ENCODE assay signal across 11 mouse cellular contexts in the genomic region with DNA sequence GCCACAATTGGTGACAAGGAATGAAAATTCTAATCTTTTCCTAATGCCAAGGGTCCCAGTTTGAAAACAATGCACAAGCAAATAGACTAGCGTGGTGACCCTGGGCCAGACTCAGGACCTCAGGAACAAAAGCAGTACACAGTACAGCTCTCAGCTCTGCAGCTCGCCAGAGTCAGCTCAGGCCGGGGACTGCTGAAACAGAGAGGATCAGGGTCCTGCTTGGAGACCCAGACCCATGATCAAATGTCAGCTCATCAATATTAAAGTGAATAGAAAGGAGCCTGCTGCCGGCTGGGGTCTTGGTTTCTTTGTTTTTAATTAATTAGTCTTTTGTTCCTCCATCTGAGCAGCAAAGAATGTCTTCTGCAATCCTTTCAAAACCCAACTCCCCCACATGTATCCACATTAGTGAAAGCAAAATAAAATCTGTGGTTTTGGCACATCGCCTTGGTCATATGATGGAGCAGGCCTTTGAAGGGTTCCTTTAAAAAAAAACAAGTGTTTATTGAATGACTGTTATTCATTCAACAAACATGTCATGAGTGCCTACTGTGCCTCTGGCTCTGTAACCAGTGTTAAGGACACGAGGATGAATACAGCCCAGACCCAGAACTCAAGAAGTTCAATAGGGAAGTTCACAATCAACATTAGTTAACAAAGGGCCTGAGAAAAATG.
DNase-seq lines count a peak whose midpoint lies in the region; ATAC-seq and TF ChIP-seq lines count a peak whose summit lies in the region.
"Had no signal": no experiment of that assay in that cellular context is flagged by ENCODE, and none has a peak within 500 bp of the region (broad histone marks: within the 10 kb centered on the region; RNA-seq: fewer than 3 reads in every experiment).

No protein-coding gene starts in this region.

- 65% methylated on average over 6 of the region's 6 CpGs for WGBS in kidney, adult 2 months
- WGBS in hindbrain, embryonic 14.5 days, result 25% methylated on average over 6 of the region's 6 CpGs
- WGBS in lung, embryonic 16.5 days, result 59% methylated on average over 6 of the region's 6 CpGs

- no peak overlapping the region for H3K4me2 ChIP-seq in hindbrain, embryonic 14.5 days (replicated peaks)
- H3K4me2 ChIP-seq in lung, embryonic 16.5 days (ENCODE audit: low read depth, low read length), result no peak overlapping the region
- H3K4me2 ChIP-seq: embryonic facial prominence, embryonic 15.5 days had no signal

- no peak overlapping the region for H3K4me3 ChIP-seq in kidney, adult 2 months (ENCODE audit: insufficient read depth, low read depth, low read length)
- H3K4me3 ChIP-seq in bone marrow macrophage, adult 2 months (ENCODE audit: insufficient read depth, low read length), result no peak overlapping the region
- no peak overlapping the region for H3K4me3 ChIP-seq in hindbrain, embryonic 14.5 days (replicated peaks; ENCODE audit: low read length)
- no peak overlapping the region for H3K4me3 ChIP-seq in lung, embryonic 16.5 days (ENCODE audit: low read length)
- H3K4me3 ChIP-seq: embryonic facial prominence, embryonic 15.5 days; heart, adult 2 months had no signal

- no peaks in the 10 kb centered on the region for H3K4me1 ChIP-seq in kidney, adult 2 months (ENCODE audit: control insufficient read depth, insufficient read depth, low read length)
- H3K4me1 ChIP-seq in bone marrow macrophage, adult 2 months (ENCODE audit: control insufficient read depth, insufficient read depth, low read length), result peaks cover 18% of the 10 kb centered on the region
- H3K4me1 ChIP-seq in hindbrain, embryonic 14.5 days (replicated peaks; ENCODE audit: control insufficient read depth, insufficient read depth, low read length), result no peaks in the 10 kb centered on the region
- H3K4me1 ChIP-seq in lung, embryonic 16.5 days (replicated peaks; ENCODE audit: control insufficient read depth, insufficient read depth, low read length), result peaks cover 3% of the 10 kb centered on the region; the same call in 1 of the 2 replicates
- H3K4me1 ChIP-seq: embryonic facial prominence, embryonic 15.5 days had no signal

- TF ChIP-seq CTCF in kidney, adult 2 months (conservative IDR thresholded peaks at IDR 0.05; ENCODE audit: insufficient read depth, insufficient read length, low read depth, low read length), result no peak
- no peak for TF ChIP-seq CTCF in bone marrow macrophage, adult 2 months (IDR thresholded peaks at IDR 0.05; ENCODE audit: low read depth, low read length)

- peak; percentile 38 for DNase-seq in kidney, adult 2 months
- no peak for DNase-seq in kidney, adult 18-20 months
- DNase-seq in hindbrain, embryonic 14.5 days (ENCODE audit: low spot score), result no peak
- no peak for DNase-seq in right cerebral cortex, postnatal 25 days
- no peak for DNase-seq in cerebellum, adult 18-20 months
- DNase-seq in B cell, adult 2 months, result no peak
- DNase-seq: adrenal gland, adult 8-10 months; heart, adult 2 months had no signal

- no peaks in the 10 kb centered on the region for H3K36me3 ChIP-seq in kidney, adult 2 months (ENCODE audit: control insufficient read depth, insufficient read depth, low read length)
- H3K36me3 ChIP-seq in hindbrain, embryonic 14.5 days (replicated peaks; ENCODE audit: control insufficient read depth, insufficient read depth), result no peaks in the 10 kb centered on the region
- no peaks in the 10 kb centered on the region for H3K36me3 ChIP-seq in lung, embryonic 16.5 days (ENCODE audit: control insufficient read depth, insufficient read depth, low read length)
- H3K36me3 ChIP-seq: embryonic facial prominence, embryonic 15.5 days had no signal

- no peaks in the 10 kb centered on the region for H3K27me3 ChIP-seq in kidney, adult 2 months (replicated peaks; ENCODE audit: control insufficient read depth, insufficient read depth, low read length)
- H3K27me3 ChIP-seq in hindbrain, embryonic 14.5 days (ENCODE audit: control insufficient read depth, insufficient read depth, low read length), result no peaks in the 10 kb centered on the region
- no peaks in the 10 kb centered on the region for H3K27me3 ChIP-seq in lung, embryonic 16.5 days (ENCODE audit: control insufficient read depth, insufficient read depth, low read depth, low read length)
- H3K27me3 ChIP-seq: embryonic facial prominence, embryonic 15.5 days had no signal

- peak; percentile 14; the same call in 1 of the 2 replicates for ATAC-seq in hindbrain, embryonic 14.5 days (ENCODE audit: low FRiP score)
- ATAC-seq in lung, embryonic 16.5 days (ENCODE audit: low read depth), result peak; percentile 52

- no peaks in the 10 kb centered on the region for H3K9me3 ChIP-seq in hindbrain, embryonic 14.5 days (ENCODE audit: control insufficient read depth, low read length)
- no peaks in the 10 kb centered on the region for H3K9me3 ChIP-seq in lung, embryonic 16.5 days (ENCODE audit: control insufficient read depth, low read length)
- H3K9me3 ChIP-seq: embryonic facial prominence, embryonic 15.5 days had no signal

- H3K9ac ChIP-seq in hindbrain, embryonic 14.5 days, result no peak overlapping the region
- H3K9ac ChIP-seq in lung, embryonic 16.5 days (ENCODE audit: low read length), result no peak overlapping the region
- H3K9ac ChIP-seq: embryonic facial prominence, embryonic 15.5 days had no signal

- no peak overlapping the region for H3K27ac ChIP-seq in kidney, adult 2 months (ENCODE audit: insufficient read depth, low read depth, low read length)
- peak overlapping the region; percentile 59 for H3K27ac ChIP-seq in bone marrow macrophage, adult 2 months (ENCODE audit: insufficient read depth, low read depth, low read length)
- no peak overlapping the region for H3K27ac ChIP-seq in hindbrain, embryonic 14.5 days
- no peak overlapping the region for H3K27ac ChIP-seq in lung, embryonic 16.5 days (ENCODE audit: low read length)
- H3K27ac ChIP-seq: embryonic facial prominence, embryonic 15.5 days; heart, adult 2 months had no signal

- no peak for TF ChIP-seq POLR2A in kidney, adult 2 months (IDR thresholded peaks at IDR 0.05; ENCODE audit: low read depth, low read length)
- TF ChIP-seq POLR2A in bone marrow macrophage, adult 2 months (IDR thresholded peaks at IDR 0.05; ENCODE audit: borderline replicate concordance, low read depth, low read length), result no peak
